Mouse (Mus musculus) thymus, adult 2 months (tissue): Measurements from ENCODE around the gene Sfmbt2. TPM values are rescaled to one million over a fixed set of nuclear protein-coding genes. Genes with fewer than 3 reads are reported as not detected.

ENCODE experiments used
- DNase-seq: peaks from one replicate; pipeline ENCODE4 v3.0.0; 2021
- H3K27ac ChIP-seq: fragments of 200-500 bp; 2 replicates; pipeline ENCODE4 v1.5.1; 2012; ENCODE audit warnings: low read length, control low read depth; ENCODE audit not compliant: control insufficient read depth, insufficient read depth
- H3K27me3 ChIP-seq: fragments of 200-500 bp; 2 replicates; pipeline ENCODE4 v1.6.1; 2012; ENCODE audit warnings: mild to moderate bottlenecking, low read length, moderate library complexity, mixed read lengths; ENCODE audit not compliant: control insufficient read depth, insufficient read depth
- H3K36me3 ChIP-seq: fragments of 200-500 bp; 2 replicates; pipeline ENCODE4 v1.6.1; 2012; ENCODE audit warnings: mild to moderate bottlenecking, low read length, moderate library complexity; ENCODE audit not compliant: control insufficient read depth, insufficient read depth
- H3K4me1 ChIP-seq: fragments of 200-500 bp; replicated peaks from 2 replicates; pipeline ENCODE4 v1.6.1; 2012; ENCODE audit warnings: low read length; ENCODE audit not compliant: control insufficient read depth, insufficient read depth
- H3K4me3 ChIP-seq: fragments of 200-500 bp; 2 replicates; pipeline ENCODE4 v1.5.1; 2012; ENCODE audit warnings: mild to moderate bottlenecking, low read length, control low read depth, moderate library complexity; ENCODE audit not compliant: control insufficient read depth, insufficient read depth
- CTCF ChIP-seq: fragments of 200-500 bp; IDR thresholded peaks from 2 replicates; pipeline ENCODE4 v1.5.1; 2012; ENCODE audit warnings: mild to moderate bottlenecking, control low read depth, low read length, moderate library complexity, borderline replicate concordance; ENCODE audit not compliant: control insufficient read depth, poor library complexity, insufficient read depth; ENCODE audit errors: extremely low read depth
- POLR2A ChIP-seq: fragments of 200-500 bp; IDR thresholded peaks from 2 replicates; pipeline ENCODE4 v1.6.1; 2012; ENCODE audit warnings: mild to moderate bottlenecking, low read length, control low read depth, moderate library complexity; ENCODE audit not compliant: control insufficient read depth, poor library complexity, insufficient read depth; ENCODE audit errors: extremely low read depth
- WGBS: fragments of 180-500 bp; shearing (Covaris S2); methylation state at CpG from one replicate; pipeline ENCODE4 v1.1.7; 2018; 5-methylcytosine and 5-hydroxymethylcytosine counted together
- polyA plus RNA-seq: library from polyadenylated mRNA; depleted of rRNA; stranded (reverse); fragments of >200 nt; gene quantifications from 2 replicates; pipeline ENCODE4 v1.2.3, GENCODE M21; 2012; rRNA removed

The Sfmbt2 gene
- polyA plus RNA-seq: 1.6 and 1.7 TPM in 2 replicates

DNA sequence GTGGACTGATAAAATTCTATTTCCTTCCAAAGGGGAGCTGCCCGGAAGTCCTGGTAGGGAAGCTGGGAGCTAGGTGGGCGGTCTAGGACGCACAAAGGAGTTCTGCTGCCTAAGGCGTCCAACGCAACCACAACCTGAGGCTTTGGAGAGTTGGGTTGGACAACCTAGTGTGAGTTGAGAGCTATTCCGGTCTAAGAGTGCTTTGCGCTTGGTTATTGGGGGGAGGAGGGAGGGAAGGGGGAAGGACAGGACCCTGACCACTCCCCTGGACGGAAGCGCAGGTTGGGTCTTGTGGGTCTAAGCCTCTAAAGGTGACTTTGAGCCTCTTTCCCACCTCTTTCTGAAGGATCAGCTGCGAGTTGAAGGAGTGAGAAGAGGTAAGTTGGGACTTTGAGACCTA is at the start of gene Sfmbt2:
Gene Sfmbt2 (plus strand): TSS at position 335 of the 400 bp plus-strand sequence.
- Histone ChIP-seq H3K27me3 (peaks cover 24% of the 10 kb centered on the region), H3K27ac (no peak within 1 kb of the TSS), H3K4me3 (no peak within 1 kb of the TSS), H3K4me1 (peaks cover 17% of the 10 kb centered on the region), H3K36me3 (no peaks in the 10 kb centered on the region)
- TF ChIP-seq POLR2A (no peak), CTCF (no peak)
- no peak for DNase-seq
- 11% methylated on average over 10 of the region's 10 CpGs for WGBS

DNA sequence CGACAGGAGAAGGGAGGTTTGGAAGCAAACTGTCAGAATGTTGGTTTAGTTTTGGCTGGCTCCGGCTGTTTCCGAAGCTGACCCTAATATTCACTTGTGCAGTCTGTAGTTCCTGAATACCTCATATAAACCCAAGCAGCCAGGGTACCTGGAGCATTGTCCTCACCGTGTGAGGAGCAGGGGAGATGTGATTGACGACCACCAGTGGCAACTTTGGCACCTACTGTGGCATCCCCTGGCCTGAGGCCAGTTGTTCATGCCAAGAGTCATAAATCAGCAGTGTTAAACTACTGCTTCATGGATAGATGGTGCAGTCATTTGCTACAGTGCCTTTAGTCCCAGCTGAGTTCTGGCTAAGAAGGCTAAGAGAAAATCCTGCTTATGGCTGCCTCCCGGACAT is 49.2 kb upstream of the Sfmbt2 start:
- Histone ChIP-seq H3K36me3 (no peaks in the 10 kb centered on the region), H3K27ac (no peak overlapping the region), H3K4me1 (no peaks in the 10 kb centered on the region), H3K27me3 (no peaks in the 10 kb centered on the region), H3K4me3 (no peak overlapping the region)
- DNase-seq: no peak
- TF ChIP-seq POLR2A: no peak
- no peak for TF ChIP-seq CTCF
- 81% methylated on average over 6 of the region's 6 CpGs for WGBS

DNA sequence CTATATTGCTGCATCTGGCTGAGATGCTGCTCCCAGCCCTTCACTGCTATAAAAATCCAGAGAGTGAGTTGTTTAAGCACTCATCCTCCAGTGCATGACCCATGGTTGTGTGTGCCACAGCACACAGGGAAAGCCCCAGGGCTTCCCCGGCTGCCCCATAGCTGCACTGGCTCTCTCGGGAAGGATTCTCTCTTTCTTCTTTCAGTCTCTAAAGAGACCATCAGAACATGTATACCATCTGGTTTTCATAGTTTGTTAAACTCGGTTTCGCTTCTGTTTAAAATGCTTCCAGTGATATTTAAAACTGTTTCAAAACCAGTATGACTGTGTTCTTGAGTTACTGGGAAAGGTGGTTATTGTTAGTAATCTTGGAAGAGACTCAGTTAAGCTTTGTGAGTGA is 47.1 kb upstream of the Sfmbt2 start:
- no peak for DNase-seq
- Histone ChIP-seq H3K27me3 (no peaks in the 10 kb centered on the region), H3K36me3 (no peaks in the 10 kb centered on the region), H3K27ac (no peak overlapping the region), H3K4me1 (no peaks in the 10 kb centered on the region), H3K4me3 (no peak overlapping the region)
- WGBS: 93% methylated on average over 4 of the region's 4 CpGs
- TF ChIP-seq POLR2A (no peak), CTCF (no peak)

DNA sequence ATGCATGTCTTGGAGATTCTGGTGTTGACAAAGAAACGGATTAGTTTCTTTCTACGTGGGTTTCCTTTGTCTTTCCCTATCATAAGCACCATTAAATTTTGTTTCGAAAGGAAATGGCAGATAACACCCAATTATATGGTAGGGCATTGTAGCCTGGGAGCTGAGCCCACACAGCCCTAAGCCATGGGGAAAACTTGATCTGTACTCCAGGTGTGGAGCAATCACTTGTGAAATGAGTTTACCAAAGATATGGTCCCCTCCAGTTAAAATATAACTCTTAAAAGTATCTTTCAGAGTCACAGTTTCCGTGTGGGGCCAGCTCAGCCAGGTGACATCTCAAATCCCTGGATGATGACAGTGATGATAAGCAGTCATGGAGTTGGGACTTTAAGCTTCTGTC is 45.3 kb upstream of the Sfmbt2 start:
- no peak for TF ChIP-seq POLR2A
- no peak overlapping the region for H3K4me3 ChIP-seq
- no peaks in the 10 kb centered on the region for H3K27me3 ChIP-seq
- no peaks in the 10 kb centered on the region for H3K4me1 ChIP-seq
- H3K36me3 ChIP-seq: no peaks in the 10 kb centered on the region
- WGBS: 96% methylated on average over 4 of the region's 4 CpGs
- DNase-seq: no peak
- no peak overlapping the region for H3K27ac ChIP-seq

DNA sequence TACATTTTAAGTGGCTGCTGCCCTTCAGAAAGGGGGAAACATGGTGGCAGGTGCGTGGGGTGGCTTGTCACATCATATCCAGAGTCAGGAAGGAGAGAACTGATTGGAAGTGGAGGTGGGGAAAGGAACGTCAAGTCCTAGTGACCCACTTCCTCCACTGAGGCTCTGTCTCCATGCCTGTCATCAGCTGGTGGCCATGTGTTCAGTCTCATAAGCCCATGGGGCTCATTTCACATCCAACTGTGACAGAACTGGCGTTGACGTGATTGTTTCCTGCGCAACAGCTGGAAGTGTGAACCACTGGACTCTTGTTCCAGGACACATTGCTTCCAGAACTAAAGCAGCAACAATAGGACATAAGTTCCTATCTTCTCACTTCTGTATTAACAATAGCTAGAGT is 40.1 kb upstream of the Sfmbt2 start:
- Histone ChIP-seq H3K27me3 (no peaks in the 10 kb centered on the region), H3K4me1 (peaks cover 2% of the 10 kb centered on the region), H3K4me3 (no peak overlapping the region), H3K36me3 (no peaks in the 10 kb centered on the region), H3K27ac (no peak overlapping the region)
- TF ChIP-seq POLR2A (no peak), CTCF (no peak)
- 92% methylated on average over 5 of the region's 5 CpGs for WGBS
- no peak for DNase-seq

DNA sequence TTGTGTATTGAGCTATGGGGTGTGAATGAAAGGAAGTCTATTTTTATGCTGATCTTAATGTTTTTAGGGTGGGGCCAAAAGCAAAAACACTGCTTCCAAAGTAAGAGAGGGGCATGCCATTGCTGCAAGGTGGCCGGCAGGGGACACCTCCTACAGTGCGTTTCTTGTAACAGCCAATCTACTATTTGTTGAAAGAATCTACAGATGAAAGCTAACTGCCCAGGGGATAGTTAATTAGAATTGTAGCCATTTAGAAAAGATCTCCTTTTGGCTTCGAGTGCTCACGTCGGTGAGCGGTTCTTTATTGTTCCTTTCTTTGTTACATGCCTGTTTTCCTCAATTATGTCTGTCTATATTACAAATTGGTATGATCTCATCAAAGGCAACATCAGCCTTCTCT is 36.0 kb upstream of the Sfmbt2 start:
- 91% methylated on average over 6 of the region's 6 CpGs for WGBS
- H3K27me3 ChIP-seq: no peaks in the 10 kb centered on the region
- no peak for DNase-seq

DNA sequence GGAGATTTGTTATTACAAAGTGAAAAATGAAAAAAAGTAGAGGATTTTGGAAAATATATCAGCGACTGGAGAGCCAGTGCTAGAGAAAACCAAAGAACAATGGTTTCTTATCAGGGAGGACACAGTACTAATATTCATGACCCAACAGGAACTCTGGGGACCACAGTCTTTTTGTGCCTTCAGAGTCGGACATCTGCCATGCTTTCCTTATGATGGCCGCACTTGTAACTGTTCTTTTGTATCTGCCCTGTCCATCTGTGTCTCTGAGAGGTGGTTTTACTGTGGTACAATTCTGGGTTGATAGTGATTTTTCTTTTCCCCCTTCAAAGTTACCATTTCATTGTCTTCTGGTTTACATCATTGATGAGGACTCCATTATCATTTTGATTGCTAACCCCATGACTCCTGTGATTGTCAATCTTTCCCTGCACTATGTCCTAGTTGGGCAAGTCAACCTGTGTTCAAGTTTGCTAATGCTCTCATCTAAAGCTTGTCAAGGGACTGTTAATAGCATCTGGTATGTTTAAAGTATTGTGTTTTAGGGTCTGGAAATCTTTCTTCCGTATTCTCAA is 35.2 kb upstream of the Sfmbt2 start:
- H3K36me3 ChIP-seq: no peaks in the 10 kb centered on the region
- no peak overlapping the region for H3K27ac ChIP-seq
- DNase-seq: no peak
- TF ChIP-seq CTCF (no peak), POLR2A (no peak)
- H3K4me3 ChIP-seq: no peak overlapping the region
- peaks cover 2% of the 10 kb centered on the region for H3K4me1 ChIP-seq
- H3K27me3 ChIP-seq: no peaks in the 10 kb centered on the region
- WGBS: 72% methylated on average over 4 of the region's 4 CpGs

More for the DNA sequence above, 36.0 kb upstream of the Sfmbt2 start:
- Histone ChIP-seq H3K27ac (no peak overlapping the region), H3K4me1 (peaks cover 2% of the 10 kb centered on the region), H3K36me3 (no peaks in the 10 kb centered on the region), H3K4me3 (no peak overlapping the region)
- TF ChIP-seq CTCF (no peak), POLR2A (no peak)
